Comparison of ENCODE assay signal across 8 mouse cellular contexts in the genomic region with DNA sequence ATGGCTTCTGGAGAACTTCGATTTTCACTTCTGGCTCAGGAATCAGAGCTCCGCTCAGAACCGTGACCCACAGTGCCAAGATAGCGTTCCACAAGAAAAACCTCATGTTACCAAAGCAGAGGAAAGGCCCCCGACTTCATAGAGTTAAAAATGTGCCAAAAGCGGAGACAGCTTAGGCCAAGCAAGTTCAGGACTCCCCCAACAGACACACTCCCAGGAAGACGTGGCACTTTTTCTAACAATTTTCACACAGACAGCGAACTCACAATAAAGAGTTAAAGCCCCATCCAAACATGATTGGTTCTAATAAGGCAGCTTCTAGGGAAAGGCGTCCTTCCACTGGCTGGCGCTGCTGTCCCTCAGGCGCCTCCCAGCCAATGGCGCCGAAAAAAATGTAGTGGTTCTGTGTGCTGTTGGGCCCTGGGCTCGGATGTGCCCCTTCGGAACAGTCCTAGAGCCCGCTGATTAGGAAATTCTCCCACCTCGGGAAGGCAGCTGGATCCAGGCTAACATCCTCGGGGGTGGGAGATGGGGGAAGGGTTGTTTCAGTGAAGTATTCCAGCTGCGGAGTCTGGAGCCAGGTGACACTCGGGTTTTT. TPM values are rescaled to one million over a fixed set of nuclear protein-coding genes. Genes with fewer than 3 reads are reported as not detected.
DNase-seq lines count a peak whose midpoint lies in the region; ATAC-seq lines count a peak whose summit lies in the region.

No protein-coding gene starts in this region.

- intact Hi-C loops in gastrocnemius, postnatal 36 days (cut with DNase I) = no loop called here
- intact Hi-C loops in left cerebral cortex, postnatal 14 days (cut with DNase I) = loop anchor here (5.0 to 10.0 kb wide), 2 partner anchors 89 to 572 kb away; a partner anchor contains a TSS

- no peaks in the 10 kb centered on the region for H3K27me3 ChIP-seq in intestine, embryonic 14.5 days (replicated peaks; ENCODE audit: control insufficient read depth, insufficient read depth, low read length)

- peak; percentile 78 for ATAC-seq in intestine, embryonic 14.5 days (replicated peaks; ENCODE audit: low FRiP score, low TSS enrichment, low read depth)
- ATAC-seq in megakaryocyte-erythroid progenitor cell, adult 5-6 weeks (replicated peaks; ENCODE audit: low FRiP score, low TSS enrichment, poor library complexity, severe bottlenecking) = peak; percentile 97

- peaks cover 29% of the 10 kb centered on the region for H3K4me1 ChIP-seq in intestine, embryonic 14.5 days (replicated peaks; ENCODE audit: control insufficient read depth, insufficient read depth, low read length)

- peak overlapping the region; percentile 73 for H3K4me2 ChIP-seq in intestine, embryonic 14.5 days (ENCODE audit: low read length)

- no peaks in the 10 kb centered on the region for H3K36me3 ChIP-seq in intestine, embryonic 14.5 days (ENCODE audit: control insufficient read depth, insufficient read depth, low read length)

- H3K9ac ChIP-seq in intestine, embryonic 14.5 days (ENCODE audit: low read length) = peak overlapping the region; percentile 49

- H3K27ac ChIP-seq in intestine, embryonic 14.5 days (ENCODE audit: low read depth) = peak overlapping the region; percentile 57; the same call in 1 of the 2 replicates

- DNase-seq in adrenal gland, adult 8-10 months = peak; percentile 92
- DNase-seq in embryo, embryonic 11.5 days (ENCODE audit: low read depth, low spot score) = peak; percentile 73
- peak; percentile 90 to 92 for DNase-seq in gastrocnemius, postnatal 36 days
- DNase-seq in intestine, embryonic 14.5 days (ENCODE audit: low spot score) = peak; percentile 92
- DNase-seq in left cerebral cortex, postnatal 14 days (ENCODE audit: low spot score in 2 of 2) = peak; percentile 95 to 97
- DNase-seq in right cerebral cortex, postnatal 14 days = peak; percentile 90
- peak; percentile 87 for DNase-seq in urinary bladder, postnatal 25 days (ENCODE audit: low spot score)

- no peaks in the 10 kb centered on the region for H3K9me3 ChIP-seq in intestine, embryonic 14.5 days (ENCODE audit: control insufficient read depth, low read length)

- under 1% methylated on average over 20 of the region's 20 CpGs for WGBS in intestine, embryonic 14.5 days

- H3K4me3 ChIP-seq in intestine, embryonic 14.5 days (ENCODE audit: low read depth, low read length) = peak overlapping the region; percentile 53

RNA-seq across cellular contexts. Expression of a gene that starts 1.9 kb away (rescaled TPM):
- total RNA-seq in adrenal gland, adult 8-10 months (2022) = 10 to 100 TPM; 19.1 to 25.4 (median 20.4) TPM
- 1 to 10 TPM; 2.9 to 3.1 TPM for total RNA-seq in gastrocnemius, postnatal 36 days (2021)
- polyA plus RNA-seq in intestine, embryonic 14.5 days (2014; fragmentation: Nextera tagmentation; extraction: Ambion mirVana) = 10.8 and 12.2 TPM in 2 replicates
- total RNA-seq in left cerebral cortex, postnatal 14 days (2021) = 1 to 10 TPM; 8.5 to 9.4 TPM
- 3.1 and 4.2 TPM in 2 replicates for total RNA-seq in megakaryocyte-erythroid progenitor cell, adult 5-6 weeks (2014; fragmentation: Nextera tagmentation)
- total RNA-seq in megakaryocyte-erythroid progenitor cell, adult 5-6 weeks (2017) = 3.2 and 5.3 TPM in 2 replicates

RNA-seq across cellular contexts. Expression of a gene that starts 4.1 kb away (rescaled TPM):
- 10 to 100 TPM; 27.0 to 38.9 (median 31.5) TPM for total RNA-seq in adrenal gland, adult 8-10 months (2022)
- 1 to 10 TPM; 5.2 to 6.0 TPM for total RNA-seq in gastrocnemius, postnatal 36 days (2021)
- 24.6 and 26.2 TPM in 2 replicates for polyA plus RNA-seq in intestine, embryonic 14.5 days (2014; fragmentation: Nextera tagmentation; extraction: Ambion mirVana)
- total RNA-seq in left cerebral cortex, postnatal 14 days (2021) = 1 to 10 TPM; 8.4 to 9.7 TPM
- total RNA-seq in megakaryocyte-erythroid progenitor cell, adult 5-6 weeks (2014; fragmentation: Nextera tagmentation) = 2.9 and 6.3 TPM in 2 replicates
- 1.5 and 2.1 TPM in 2 replicates for total RNA-seq in megakaryocyte-erythroid progenitor cell, adult 5-6 weeks (2017)

RNA-seq across cellular contexts. Expression of a gene that starts 26.7 kb away (rescaled TPM):
- 10 to 100 TPM; 34.1 to 73.9 (median 49.6) TPM for total RNA-seq in adrenal gland, adult 8-10 months (2022)
- total RNA-seq in gastrocnemius, postnatal 36 days (2021) = 1 to 10 TPM; 2.6 to 3.2 TPM
- 9.5 and 9.9 TPM in 2 replicates for polyA plus RNA-seq in intestine, embryonic 14.5 days (2014; fragmentation: Nextera tagmentation; extraction: Ambion mirVana)
- 100 to 1,000 TPM; 163 TPM for total RNA-seq in left cerebral cortex, postnatal 14 days (2021)
- not detected in 2 replicates for total RNA-seq in megakaryocyte-erythroid progenitor cell, adult 5-6 weeks (2014; fragmentation: Nextera tagmentation)
- total RNA-seq in megakaryocyte-erythroid progenitor cell, adult 5-6 weeks (2017) = not detected in 2 replicates

Comparison
In these comparisons a context has a peak if more than half of its experiments do, and no peak if none do; other contexts are left out.
1. Peak in every context shown above with its lines: DNase-seq, ATAC-seq, H3K4me3 ChIP-seq and H3K27ac ChIP-seq.
2. RNA of a gene that starts 26.7 kb away (total RNA-seq): 163 TPM in left cerebral cortex, postnatal 14 days and 34.1 to 73.9 TPM in adrenal gland, adult 8-10 months; 2.6 to 3.2 TPM in gastrocnemius, postnatal 36 days and not detected in megakaryocyte-erythroid progenitor cell, adult 5-6 weeks; every median in the first group is over 4 times any median in the second.